Mouse (Mus musculus) hindbrain, postnatal 0 days (tissue): ENCODE measurements around the gene Iqce. TPM values are rescaled to one million over a fixed set of nuclear protein-coding genes. Genes with fewer than 3 reads are reported as not detected.
A peak's percentile ranks its signal among the peaks of the same experiment; 100 is the strongest.

Experiments used
- ATAC-seq: fragments of 200-750 bp; cut with Nextera tagmentation; 2 replicates; pipeline ENCODE4 v1.8.0; 2017; ENCODE audit warnings: mild to moderate bottlenecking, moderate TSS enrichment, moderate library complexity
- DNase-seq: peaks from one replicate; pipeline ENCODE4 v3.0.0-alpha.2; 2015; ENCODE audit warnings: low spot score
- H3K27ac ChIP-seq: fragments of 300-500 bp; sonication (generic); 2 replicates; pipeline ENCODE4 v1.5.1; 2014; ENCODE audit warnings: mild to moderate bottlenecking
- H3K27me3 ChIP-seq: fragments of 300-500 bp; sonication (generic); 2 replicates; pipeline ENCODE4 v1.6.1; 2014; ENCODE audit warnings: low read length, mixed read lengths; ENCODE audit not compliant: insufficient read depth
- H3K36me3 ChIP-seq: fragments of 300-500 bp; sonication (generic); 2 replicates; pipeline ENCODE4 v1.6.1; 2014; ENCODE audit warnings: low read length, mixed read lengths; ENCODE audit not compliant: insufficient read depth
- H3K4me1 ChIP-seq: fragments of 300-500 bp; sonication (generic); 2 replicates; pipeline ENCODE4 v1.6.1; 2014; ENCODE audit warnings: antibody characterized with exemption, low read length, mixed read lengths; ENCODE audit not compliant: insufficient read depth
- H3K4me2 ChIP-seq: fragments of 300-500 bp; sonication (generic); 2 replicates; pipeline ENCODE4 v1.6.1; 2014; ENCODE audit warnings: low read depth, mild to moderate bottlenecking, low read length, moderate library complexity, mixed read lengths
- H3K4me3 ChIP-seq: fragments of 300-500 bp; sonication (generic); 2 replicates; pipeline ENCODE4 v1.5.1; 2014; ENCODE audit warnings: low read length
- H3K9ac ChIP-seq: fragments of 300-500 bp; sonication (generic); replicated peaks from 2 replicates; pipeline ENCODE4 v1.6.1; 2014; ENCODE audit warnings: mild to moderate bottlenecking, low read length, moderate library complexity, mixed read lengths
- H3K9me3 ChIP-seq: fragments of 300-500 bp; sonication (generic); 2 replicates; pipeline ENCODE4 v1.6.1; 2016; ENCODE audit warnings: low read length, mixed read lengths
- CTCF ChIP-seq: IDR thresholded peaks from 2 replicates; pipeline ENCODE4 v1.5.1; 2016; ENCODE audit warnings: antibody characterized with exemption, control low read depth, low read depth
- WGBS: fragments of 180-500 bp; shearing (Covaris S2); extraction: QIAGEN DNeasy Blood & Tissue Kit; methylation state at CpG from one replicate; pipeline ENCODE4 v1.1.7; 2014; 5-methylcytosine and 5-hydroxymethylcytosine counted together
- polyA plus RNA-seq: library from polyadenylated mRNA; unstranded; fragments of >200 nt; fragmentation: Nextera tagmentation; extraction: Ambion mirVana; gene quantifications from 2 replicates; pipeline ENCODE4 v1.2.1, GENCODE M21; 2015
- total RNA-seq: library from RNA; depleted of rRNA; stranded (reverse); fragments of >200 nt; gene quantifications from 2 replicates; pipeline ENCODE4 v1.2.3, GENCODE M21; 2014

The Iqce gene
- total and polyA plus RNA-seq, 2 experiments from 2014 or later = 22.1 to 43.1 TPM

GRCm38 (mm10) chr5:140663621-140664180, 38.5 kb downstream of the Iqce start:
- Histone ChIP-seq H3K9ac (no peak overlapping the region), H3K4me1 (peaks cover 10% of the 10 kb centered on the region; the same call in 1 of the 2 replicates), H3K27me3 (no peaks in the 10 kb centered on the region), H3K9me3 (no peaks in the 10 kb centered on the region), H3K4me3 (no peak overlapping the region), H3K36me3 (peaks cover 20% of the 10 kb centered on the region; the same call in 1 of the 2 replicates), H3K27ac (peak overlapping the region; percentile 69), H3K4me2 (no peak overlapping the region)
- DNase-seq (peak; percentile 82), ATAC-seq (0 out of 2 replicates have a peak, but pooled peaks have one; percentile 30)
- peak; percentile 81 for TF ChIP-seq CTCF
- WGBS = 39% methylated on average over 7 of the region's 7 CpGs

DNA sequence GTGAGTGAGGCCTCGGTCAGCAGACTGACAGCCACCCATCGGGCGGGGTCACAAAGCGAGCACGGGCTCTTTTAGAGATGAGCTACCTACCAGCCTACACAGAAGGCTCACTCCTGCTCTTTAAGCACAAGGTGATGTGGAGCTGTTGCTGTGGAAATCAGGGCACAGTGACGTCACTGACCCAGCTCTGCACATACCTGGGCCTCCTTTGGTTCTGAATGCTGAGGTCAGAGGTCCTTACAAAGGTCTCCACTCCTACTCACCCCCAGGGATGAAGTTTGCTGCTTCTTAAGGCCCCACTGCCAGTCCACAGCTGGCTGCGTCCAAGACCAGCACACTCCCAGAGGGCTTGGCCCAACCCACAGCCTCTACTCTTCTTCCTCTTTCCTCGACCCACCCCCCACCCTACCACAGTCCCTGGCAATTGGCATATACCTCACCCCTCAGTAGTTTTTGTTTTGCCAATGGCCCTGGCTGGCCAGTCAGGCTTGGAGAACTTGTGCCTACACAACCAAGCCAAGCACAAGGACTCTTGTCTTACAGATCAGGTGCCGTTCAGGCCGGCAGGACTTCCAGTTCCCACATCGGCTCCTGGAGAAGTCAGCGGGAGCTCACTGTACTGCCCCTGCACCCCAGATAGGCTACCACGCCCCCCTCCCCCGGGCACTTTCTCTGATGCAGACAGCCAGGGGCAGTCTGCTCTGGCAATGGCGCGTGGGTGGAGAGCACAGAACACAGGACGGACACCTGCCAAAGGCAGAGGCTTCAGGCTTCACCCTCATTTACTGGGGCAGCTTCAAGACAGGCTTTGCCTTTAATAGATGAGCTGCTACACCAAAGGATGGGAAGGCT, 39.2 kb downstream of the Iqce start:
- H3K4me2 ChIP-seq = no peak overlapping the region
- H3K27me3 ChIP-seq = no peaks in the 10 kb centered on the region
- peaks cover 10% of the 10 kb centered on the region; the same call in 1 of the 2 replicates for H3K4me1 ChIP-seq
- H3K9ac ChIP-seq = no peak overlapping the region
- no peak overlapping the region for H3K4me3 ChIP-seq
- peaks cover 20% of the 10 kb centered on the region; the same call in 1 of the 2 replicates for H3K36me3 ChIP-seq
- WGBS = 49% methylated on average over 17 of the region's 17 CpGs
- TF ChIP-seq CTCF = no peak
- H3K27ac ChIP-seq = peak overlapping the region; percentile 69
- no peaks in the 10 kb centered on the region for H3K9me3 ChIP-seq
- DNase-seq (no peak), ATAC-seq (no peak)

DNA sequence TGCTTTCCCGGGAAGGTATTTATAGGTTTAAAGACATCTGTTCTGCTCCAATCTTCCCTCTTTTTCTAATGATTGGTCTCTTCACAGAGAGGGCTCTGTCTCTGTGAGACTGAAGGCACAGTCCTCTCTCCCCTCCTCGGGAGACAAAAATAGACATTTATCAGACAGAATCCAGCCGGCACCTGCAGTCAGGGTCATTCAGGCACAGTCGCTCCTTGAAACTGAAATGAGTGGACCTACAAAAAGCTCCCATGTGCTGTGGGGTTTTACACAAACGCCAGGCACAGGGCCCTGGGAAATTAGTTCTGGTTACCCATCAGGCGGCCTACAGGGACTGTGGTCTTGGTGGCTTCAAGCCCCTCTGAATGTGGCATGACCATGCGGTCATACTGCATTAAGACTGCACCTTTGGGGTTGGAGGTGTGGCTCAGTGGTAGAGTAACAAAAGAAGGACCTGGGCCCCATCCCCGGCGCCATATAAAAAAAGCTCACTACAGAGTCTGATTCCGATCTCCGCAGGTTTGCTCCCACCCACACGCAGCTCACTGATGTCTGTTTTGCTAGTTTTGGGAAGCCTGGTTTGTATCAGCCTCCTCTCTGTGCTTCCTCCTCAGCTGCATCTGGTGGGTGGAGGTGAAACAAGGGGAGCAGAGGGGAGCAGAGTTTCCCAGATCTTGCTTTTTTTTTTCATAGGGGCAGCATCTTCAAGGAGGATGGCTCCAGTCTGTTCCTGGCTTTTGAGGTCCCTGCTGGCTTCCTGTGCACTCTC, 40.1 kb downstream of the Iqce start:
- no peak for TF ChIP-seq CTCF
- WGBS = 53% methylated on average over 12 of the region's 12 CpGs
- no peaks in the 10 kb centered on the region for H3K27me3 ChIP-seq
- ATAC-seq = no peak
- peaks cover 20% of the 10 kb centered on the region; the same call in 1 of the 2 replicates for H3K36me3 ChIP-seq
- no peak overlapping the region for H3K9ac ChIP-seq
- no peak overlapping the region for H3K4me2 ChIP-seq
- peak overlapping the region; percentile 45; the same call in 1 of the 2 replicates for H3K27ac ChIP-seq
- peaks cover 10% of the 10 kb centered on the region; the same call in 1 of the 2 replicates for H3K4me1 ChIP-seq
- DNase-seq = no peak
- no peak overlapping the region for H3K4me3 ChIP-seq
- H3K9me3 ChIP-seq = no peaks in the 10 kb centered on the region

GRCm38 (mm10) chr5:140661427-140661826, 40.8 kb downstream of the Iqce start:
- 72% methylated on average over 8 of the region's 8 CpGs for WGBS
- Histone ChIP-seq H3K4me3 (no peak overlapping the region), H3K4me1 (peaks cover 10% of the 10 kb centered on the region; the same call in 1 of the 2 replicates), H3K27me3 (no peaks in the 10 kb centered on the region), H3K36me3 (peaks cover 20% of the 10 kb centered on the region; the same call in 1 of the 2 replicates), H3K9ac (no peak overlapping the region), H3K27ac (no peak overlapping the region; the same call in 1 of the 2 replicates), H3K4me2 (no peak overlapping the region), H3K9me3 (no peaks in the 10 kb centered on the region)
- TF ChIP-seq CTCF = no peak
- DNase-seq = no peak
- no peak for ATAC-seq

DNA sequence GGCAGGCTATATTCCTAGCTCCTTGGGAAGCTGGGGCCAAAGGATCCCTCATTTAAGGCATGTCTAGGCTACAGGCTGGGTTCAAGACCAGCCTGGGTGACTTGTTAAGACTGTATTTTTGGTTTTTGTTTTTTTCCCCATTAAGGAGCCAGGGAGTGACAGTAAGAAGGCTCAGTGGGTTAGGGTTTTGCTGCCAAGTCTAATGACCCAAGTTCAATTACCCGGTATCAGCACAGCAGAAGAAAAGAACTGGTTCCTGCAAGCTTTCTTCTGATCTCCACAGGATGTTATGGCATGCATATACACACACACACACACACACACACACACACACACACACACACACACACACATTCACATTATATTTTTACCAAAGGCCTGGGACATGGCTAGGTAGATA, 41.8 kb downstream of the Iqce start:
- no peak overlapping the region for H3K4me2 ChIP-seq
- H3K36me3 ChIP-seq = 0 out of 2 replicates have a peak, but pooled peaks cover 9% of the 10 kb centered on the region
- H3K9me3 ChIP-seq = no peaks in the 10 kb centered on the region
- H3K4me1 ChIP-seq = peaks cover 10% of the 10 kb centered on the region; the same call in 1 of the 2 replicates
- 47% methylated on average over 1 of the region's 1 CpGs for WGBS
- no peak for TF ChIP-seq CTCF
- H3K27me3 ChIP-seq = no peaks in the 10 kb centered on the region
- H3K27ac ChIP-seq = peak overlapping the region; percentile 81
- DNase-seq (no peak), ATAC-seq (no peak)
- H3K9ac ChIP-seq = no peak overlapping the region
- no peak overlapping the region for H3K4me3 ChIP-seq

DNA sequence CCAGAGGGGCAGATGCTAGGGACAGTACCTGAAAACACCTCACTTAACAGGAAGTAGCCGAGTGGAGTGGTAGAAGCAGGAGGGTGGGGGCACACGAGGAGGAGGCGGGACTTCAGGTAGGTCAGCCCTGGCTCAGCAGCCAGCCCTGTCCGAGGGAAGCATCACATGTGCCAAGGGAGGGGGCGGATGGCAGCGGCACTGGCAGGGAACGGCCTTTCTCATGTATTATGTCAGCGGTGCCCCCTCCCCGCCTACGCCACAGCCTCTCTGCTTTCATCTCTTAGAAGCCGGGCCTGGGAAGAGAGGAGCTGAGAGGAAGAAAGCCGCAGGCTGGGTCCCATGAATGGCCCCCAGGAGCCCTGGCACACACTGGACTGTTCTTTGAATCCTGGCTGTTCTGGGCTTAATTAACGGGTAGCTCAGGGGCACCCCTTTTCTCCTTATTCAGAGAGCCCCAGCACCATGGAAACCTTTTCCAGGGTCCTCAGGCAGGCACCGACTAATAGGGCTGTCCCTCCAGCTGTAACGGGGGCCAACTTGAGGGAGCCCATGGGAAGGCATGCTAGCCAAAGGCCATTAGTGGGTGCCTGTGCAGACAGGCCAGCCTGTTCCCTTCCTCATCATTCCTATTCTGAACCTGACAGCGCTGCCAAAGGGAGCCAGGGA, 42.4 kb downstream of the Iqce start:
- ATAC-seq (peak; percentile 92), DNase-seq (peak; percentile 90)
- TF ChIP-seq CTCF = no peak
- H3K27ac ChIP-seq = peak overlapping the region; percentile 81
- 0 out of 2 replicates have a peak, but pooled peaks cover 3% of the 10 kb centered on the region for H3K36me3 ChIP-seq
- H3K9me3 ChIP-seq = no peaks in the 10 kb centered on the region
- peaks cover 10% of the 10 kb centered on the region; the same call in 1 of the 2 replicates for H3K4me1 ChIP-seq
- H3K27me3 ChIP-seq = no peaks in the 10 kb centered on the region
- 0 out of 2 replicates have a peak overlapping the region, but pooled peaks have one; percentile 3 for H3K4me2 ChIP-seq
- WGBS = 16% methylated on average over 16 of the region's 16 CpGs
- no peak overlapping the region for H3K4me3 ChIP-seq
- H3K9ac ChIP-seq = no peak overlapping the region
